Mouse (Mus musculus) cerebellum, postnatal 4 days (tissue): ENCODE data around the gene Gm16405.
"Not testable (repeated sequence)": the region's sequence is repeated elsewhere in the genome, so short reads cannot be mapped to it uniquely, and the experiment has no call there.

Source experiments
- DNase-seq, 2 experiments: peaks; one replicate each; pipeline ENCODE4 v3.0.0; 2022; ENCODE audit warnings: low spot score in 2 of 2, mixed read lengths in 1 of 2

The Gm16405 gene

GRCm38 (mm10) chrX:54530908-54531307 lies at the start of gene Gm16405:
Gene Gm16405 (plus strand): TSS chrX:54531208.
- not testable (repeated sequence) for DNase-seq
